Mouse (Mus musculus) cerebellum, adult 2 months (tissue): ENCODE measurements around the gene Agbl4.

Experiments
- CTCF ChIP-seq: fragments of 200-500 bp; IDR thresholded peaks from 2 replicates; pipeline ENCODE4 v1.5.1; 2011; ENCODE audit warnings: low read depth, mild to moderate bottlenecking, control low read depth, low read length, moderate library complexity, borderline replicate concordance; ENCODE audit not compliant: insufficient read depth
- POLR2A ChIP-seq: fragments of 200-500 bp; IDR thresholded peaks from 2 replicates; pipeline ENCODE4 v1.6.1; 2011; ENCODE audit warnings: low read length, control low read depth, borderline replicate concordance; ENCODE audit not compliant: insufficient read depth

DNA sequence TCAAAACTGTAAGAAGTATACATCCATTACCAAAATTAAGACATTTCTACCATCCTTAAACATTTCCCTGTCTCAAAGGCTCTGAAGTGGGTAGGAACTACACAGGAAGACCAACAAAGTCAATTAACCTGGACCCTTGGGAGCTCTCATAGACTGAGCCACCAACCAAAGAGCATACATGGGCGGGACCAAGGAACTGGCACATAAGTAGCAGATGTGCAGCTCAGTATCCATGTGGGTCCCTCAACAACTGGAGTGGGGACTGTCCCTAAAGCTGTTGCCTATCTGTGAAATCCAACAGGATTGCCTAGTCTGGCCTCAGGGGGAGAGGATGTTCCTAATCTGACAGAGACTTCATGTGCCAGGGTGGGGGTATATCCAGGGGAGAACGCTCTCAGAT is 265.5 kb downstream of the Agbl4 start:
- TF ChIP-seq CTCF (no peak), POLR2A (no peak)
